Mouse (Mus musculus) stomach, embryonic 14.5 days (tissue): ENCODE measurements around the gene A2ml1. TPM values are rescaled to one million over a fixed set of nuclear protein-coding genes. Genes with fewer than 3 reads are reported as not detected.

Experiments
- ATAC-seq: fragments of 200-750 bp; cut with Nextera tagmentation; 2 replicates; pipeline ENCODE4 v1.8.0; 2017; ENCODE audit warnings: low read depth, moderate TSS enrichment; ENCODE audit not compliant: insufficient number of reproducible peaks, insufficient read depth, low FRiP score
- H3K27ac ChIP-seq: fragments of 300-500 bp; sonication (generic); 2 replicates; pipeline ENCODE4 v1.5.1; 2014; ENCODE audit warnings: mild to moderate bottlenecking, low read length, moderate library complexity, mixed read lengths
- H3K27me3 ChIP-seq: fragments of 300-500 bp; sonication (generic); 2 replicates; pipeline ENCODE4 v1.6.1; 2014; ENCODE audit warnings: low read length, control low read depth, mixed read lengths; ENCODE audit not compliant: control insufficient read depth, insufficient read depth
- H3K36me3 ChIP-seq: fragments of 300-500 bp; sonication (generic); 2 replicates; pipeline ENCODE4 v1.6.1; 2014; ENCODE audit warnings: mild to moderate bottlenecking, control low read depth, low read length, moderate library complexity, mixed read lengths; ENCODE audit not compliant: control insufficient read depth, insufficient read depth
- H3K4me1 ChIP-seq: fragments of 300-500 bp; sonication (generic); 2 replicates; pipeline ENCODE4 v1.6.1; 2014; ENCODE audit warnings: low read length, control low read depth, mixed read lengths; ENCODE audit not compliant: control insufficient read depth, insufficient read depth
- H3K4me2 ChIP-seq: fragments of 300-500 bp; sonication (generic); replicated peaks from 2 replicates; pipeline ENCODE4 v1.6.1; 2014; ENCODE audit warnings: low read depth, low read length, control low read depth
- H3K4me3 ChIP-seq: fragments of 300-500 bp; sonication (generic); 2 replicates; pipeline ENCODE4 v1.5.1; 2014; ENCODE audit warnings: low read depth, low read length, control low read depth
- H3K9ac ChIP-seq: fragments of 300-500 bp; sonication (generic); replicated peaks from 2 replicates; pipeline ENCODE4 v1.6.1; 2014; ENCODE audit warnings: low read depth, mild to moderate bottlenecking, control low read depth, low read length, moderate library complexity, mixed read lengths
- H3K9me3 ChIP-seq: fragments of 300-500 bp; sonication (generic); 2 replicates; pipeline ENCODE4 v1.6.1; 2016; ENCODE audit warnings: low read depth, low read length, control low read depth; ENCODE audit not compliant: control insufficient read depth
- WGBS: fragments of 180-500 bp; shearing (Covaris S2); extraction: QIAGEN DNeasy Blood & Tissue Kit; methylation state at CpG from one replicate; pipeline ENCODE4 v1.1.7; 2014; 5-methylcytosine and 5-hydroxymethylcytosine counted together
- polyA plus RNA-seq: library from polyadenylated mRNA; unstranded; fragments of >200 nt; fragmentation: Nextera tagmentation; extraction: Ambion mirVana; gene quantifications from 2 replicates; pipeline ENCODE4 v1.2.1, GENCODE M21; 2014

Gene A2ml1
- polyA plus RNA-seq, 1 experiment from 2014 or later, result 4.4 TPM

DNA sequence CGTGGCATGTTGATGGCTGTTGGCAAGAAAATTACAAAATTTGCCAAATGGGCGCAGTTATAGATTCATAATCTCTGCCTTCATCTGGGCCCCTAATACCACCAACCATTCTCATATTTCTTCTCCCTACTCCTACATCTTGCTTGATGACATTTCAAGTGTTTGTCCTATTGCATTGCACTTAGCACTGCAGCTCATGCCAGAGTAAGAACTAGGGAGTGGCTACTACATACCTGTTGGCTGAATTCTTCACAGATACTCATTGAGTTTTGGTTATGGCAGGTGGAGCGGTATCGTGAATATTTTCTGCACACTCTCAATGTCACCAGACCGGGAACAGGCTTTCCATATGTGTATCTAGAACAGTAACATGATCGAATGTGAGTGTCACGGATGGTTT is 62.2 kb downstream of the A2ml1 start:
- no peaks in the 10 kb centered on the region for H3K4me1 ChIP-seq
- H3K27ac ChIP-seq, result no peak overlapping the region
- H3K27me3 ChIP-seq, result no peaks in the 10 kb centered on the region
- H3K4me3 ChIP-seq, result no peak overlapping the region
- no peaks in the 10 kb centered on the region for H3K36me3 ChIP-seq
- H3K4me2 ChIP-seq, result no peak overlapping the region
- H3K9ac ChIP-seq, result no peak overlapping the region
- H3K9me3 ChIP-seq, result 0 out of 2 replicates have a peak, but pooled peaks cover under 1% of the 10 kb centered on the region
- no peak for ATAC-seq
- 87% methylated on average over 7 of the region's 7 CpGs for WGBS

GRCm38 (mm10) chr6:128505676-128506236 is 75.7 kb downstream of the A2ml1 start:
- 66% methylated on average over 2 of the region's 2 CpGs for WGBS

DNA sequence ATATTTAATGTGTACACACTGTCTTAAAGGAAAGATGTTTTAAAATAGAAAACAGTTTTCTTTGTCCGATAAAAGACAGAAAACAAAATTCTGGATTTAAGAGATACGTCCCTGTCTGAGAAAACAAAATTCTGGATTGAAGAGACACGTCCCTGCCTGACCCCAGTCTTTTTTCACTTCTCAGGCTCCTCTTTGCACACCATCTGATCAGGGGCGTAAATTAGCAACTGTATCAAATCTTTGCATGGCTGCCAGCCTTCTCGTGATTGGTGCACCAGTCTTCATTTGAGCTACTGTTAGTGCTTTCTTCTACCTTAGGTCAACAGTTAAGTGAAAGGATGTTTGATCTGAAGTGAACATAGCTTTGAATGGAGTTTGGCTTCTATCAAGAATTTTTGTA is 76.7 kb downstream of the A2ml1 start:
- H3K4me3 ChIP-seq, result no peak overlapping the region
- H3K27ac ChIP-seq, result no peak overlapping the region
- ATAC-seq, result no peak
- no peaks in the 10 kb centered on the region for H3K36me3 ChIP-seq
- H3K4me1 ChIP-seq, result no peaks in the 10 kb centered on the region
- no peaks in the 10 kb centered on the region for H3K27me3 ChIP-seq
- WGBS, result 79% methylated on average over 5 of the region's 5 CpGs
- H3K9me3 ChIP-seq, result no peaks in the 10 kb centered on the region
- H3K4me2 ChIP-seq, result no peak overlapping the region
- H3K9ac ChIP-seq, result no peak overlapping the region

More at GRCm38 (mm10) chr6:128505676-128506236, 75.7 kb downstream of the A2ml1 start:
- Histone ChIP-seq H3K4me1 (no peaks in the 10 kb centered on the region), H3K9me3 (no peaks in the 10 kb centered on the region), H3K36me3 (no peaks in the 10 kb centered on the region), H3K27me3 (no peaks in the 10 kb centered on the region), H3K4me3 (no peak overlapping the region), H3K27ac (no peak overlapping the region), H3K9ac (no peak overlapping the region), H3K4me2 (no peak overlapping the region)
- ATAC-seq, result no peak

GRCm38 (mm10) chr6:128495346-128495745 is 86.1 kb downstream of the A2ml1 start:
- whole genome bisulfite sequencing, result 70% methylated on average over 1 of the region's 1 CpGs
- Histone ChIP-seq H3K36me3 (no peaks in the 10 kb centered on the region), H3K9me3 (no peaks in the 10 kb centered on the region), H3K4me2 (no peak overlapping the region), H3K4me1 (no peaks in the 10 kb centered on the region), H3K27me3 (no peaks in the 10 kb centered on the region), H3K27ac (no peak overlapping the region), H3K9ac (no peak overlapping the region), H3K4me3 (no peak overlapping the region)
- no peak for ATAC-seq

GRCm38 (mm10) chr6:128494646-128495331 is 86.6 kb downstream of the A2ml1 start:
- Histone ChIP-seq H3K4me1 (no peaks in the 10 kb centered on the region), H3K27ac (no peak overlapping the region), H3K36me3 (no peaks in the 10 kb centered on the region), H3K4me2 (no peak overlapping the region), H3K9ac (no peak overlapping the region), H3K4me3 (no peak overlapping the region), H3K27me3 (no peaks in the 10 kb centered on the region), H3K9me3 (no peaks in the 10 kb centered on the region)
- 74% methylated on average over 15 of the region's 15 CpGs for WGBS
- ATAC-seq, result no peak

DNA sequence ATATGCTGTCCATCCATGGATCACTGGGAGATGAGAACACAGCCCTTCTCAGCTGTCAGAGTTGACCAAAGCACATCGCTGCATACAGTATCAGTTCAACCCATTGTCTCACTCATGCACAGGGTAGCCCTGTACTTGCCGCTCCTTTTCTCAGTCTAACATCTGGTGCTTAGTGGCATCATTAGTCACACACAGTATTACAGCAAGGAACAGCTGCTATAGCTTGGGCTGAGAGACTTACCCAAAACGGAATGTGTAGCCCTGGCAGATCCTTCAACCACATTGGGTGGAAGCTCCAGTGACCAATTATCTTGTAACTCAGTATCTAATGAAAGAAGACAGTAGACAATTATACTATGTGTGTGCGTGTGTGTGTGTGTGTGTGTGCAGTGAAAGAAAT is 89.5 kb downstream of the A2ml1 start:
- no peak for ATAC-seq
- no peaks in the 10 kb centered on the region for H3K36me3 ChIP-seq
- no peaks in the 10 kb centered on the region for H3K4me1 ChIP-seq
- WGBS, result 76% methylated on average over 4 of the region's 4 CpGs
- no peak overlapping the region for H3K4me2 ChIP-seq
- no peak overlapping the region for H3K27ac ChIP-seq
- H3K27me3 ChIP-seq, result no peaks in the 10 kb centered on the region
- H3K4me3 ChIP-seq, result no peak overlapping the region
- no peaks in the 10 kb centered on the region for H3K9me3 ChIP-seq
- H3K9ac ChIP-seq, result no peak overlapping the region

DNA sequence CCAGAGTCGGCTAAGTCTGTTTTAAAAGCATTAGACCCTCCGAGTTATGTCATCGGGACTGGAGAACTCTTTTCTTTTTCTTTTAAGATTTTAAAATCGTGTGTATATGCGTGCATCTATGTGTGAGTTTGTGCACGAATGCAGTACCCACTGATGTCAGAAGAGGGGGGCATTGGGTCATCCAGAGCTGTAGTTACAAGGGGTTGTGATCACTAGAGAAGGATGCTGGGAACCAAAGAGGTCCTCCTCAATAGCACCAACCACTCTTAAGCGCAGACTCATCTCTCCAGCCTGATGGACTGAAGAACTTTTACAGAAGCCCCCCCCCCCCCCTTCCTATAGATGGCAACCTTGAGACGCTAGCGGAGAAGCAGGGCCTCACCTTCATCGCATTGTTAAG is 91.3 kb downstream of the A2ml1 start:
- H3K27me3 ChIP-seq, result no peaks in the 10 kb centered on the region
- WGBS, result 95% methylated on average over 10 of the region's 10 CpGs
- H3K9ac ChIP-seq, result no peak overlapping the region
- H3K9me3 ChIP-seq, result no peaks in the 10 kb centered on the region
- no peak overlapping the region for H3K27ac ChIP-seq
- H3K4me1 ChIP-seq, result no peaks in the 10 kb centered on the region
- no peaks in the 10 kb centered on the region for H3K36me3 ChIP-seq
- no peak overlapping the region for H3K4me2 ChIP-seq
- H3K4me3 ChIP-seq, result no peak overlapping the region
- no peak for ATAC-seq
